Mouse (Mus musculus) natural killer cell, adult 2 months (primary cell): ENCODE measurements around the gene Adamts3.

Source experiments
- DNase-seq, 2 experiments: peaks; one replicate each; pipeline ENCODE4 v3.0.0; 2022; ENCODE audit warnings: low spot score in 2 of 2

Gene Adamts3

DNA sequence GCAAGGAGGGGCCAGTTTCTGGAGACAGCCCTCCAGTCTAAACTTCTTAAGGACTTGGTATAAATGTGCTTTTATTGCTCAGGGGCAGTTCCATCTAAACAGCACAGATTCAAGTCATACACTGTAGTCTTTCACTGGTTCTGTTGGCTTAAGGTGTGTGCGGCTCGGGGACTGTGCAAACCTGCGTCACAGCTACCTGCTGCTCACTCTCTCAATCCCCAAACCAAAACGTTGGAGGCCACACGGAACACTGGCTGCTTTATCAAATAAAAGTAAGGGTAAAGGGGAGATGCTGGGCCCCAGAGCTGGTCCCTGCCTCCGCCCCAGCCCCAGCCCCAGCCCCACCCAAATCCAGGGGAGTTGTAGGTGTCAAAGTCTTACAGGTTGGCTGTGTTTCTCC lies 66.5 kb downstream of the Adamts3 start:
- no peak for DNase-seq

- DNase-seq, result no peak
Measured at GRCm38 (mm10) chr5:89814552-89814951, 68.6 kb downstream of the Adamts3 start.

DNA sequence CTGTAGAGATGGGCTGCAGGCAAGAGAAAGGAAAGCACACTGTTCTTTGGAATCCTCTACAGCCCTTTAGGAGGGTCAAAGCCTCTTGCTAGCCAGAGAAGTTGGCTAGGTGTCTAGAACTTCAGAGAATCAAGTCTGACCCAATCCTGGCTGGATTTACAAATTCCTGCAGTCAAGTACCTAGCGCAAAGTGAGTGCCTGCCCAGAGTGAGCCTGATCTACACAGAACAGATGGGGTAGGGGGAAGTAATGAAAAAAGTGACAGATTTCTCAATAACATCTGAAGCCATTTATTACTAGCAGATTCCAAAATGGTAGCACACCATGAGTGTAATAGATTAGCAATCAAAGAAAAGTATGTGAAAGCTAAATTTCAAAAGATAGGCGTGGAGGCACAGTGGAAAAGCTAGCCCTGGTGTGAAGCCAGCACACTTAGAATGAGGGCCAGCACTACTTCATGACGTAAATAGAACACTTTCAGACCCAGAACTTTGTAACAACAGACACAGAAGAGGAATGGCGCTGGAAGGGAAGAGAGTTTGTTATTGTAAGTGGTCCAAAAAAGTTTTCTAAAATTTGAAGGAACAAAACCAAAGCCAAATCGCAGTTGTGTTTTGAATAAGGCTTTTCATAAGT lies 82.8 kb downstream of the Adamts3 start:
- DNase-seq, result no peak

DNA sequence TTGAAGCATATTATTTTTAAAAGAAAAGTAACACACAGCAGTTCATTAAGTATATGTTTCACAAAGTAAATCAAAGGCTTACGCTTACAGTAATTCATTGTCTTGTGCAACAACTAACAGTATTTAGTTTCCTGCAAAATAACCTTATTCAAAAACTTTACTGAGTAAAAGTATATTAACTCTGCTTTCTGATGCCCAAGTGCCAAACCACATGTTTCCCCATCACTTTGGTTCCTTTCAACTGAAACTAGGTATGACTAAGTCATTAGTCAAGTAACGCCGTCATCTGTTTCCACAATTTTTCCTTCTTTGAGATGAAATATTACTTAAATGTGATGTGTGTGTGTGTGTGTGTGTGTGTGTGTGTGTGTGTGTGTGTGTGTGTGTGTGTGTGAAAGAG lies 89.4 kb downstream of the Adamts3 start:
- no peak for DNase-seq

- DNase-seq, result no peak
Measured at GRCm38 (mm10) chr5:89784635-89785034, 98.5 kb downstream of the Adamts3 start.

- no peak for DNase-seq
Measured at GRCm38 (mm10) chr5:89779823-89780222, 103.3 kb downstream of the Adamts3 start.

DNA sequence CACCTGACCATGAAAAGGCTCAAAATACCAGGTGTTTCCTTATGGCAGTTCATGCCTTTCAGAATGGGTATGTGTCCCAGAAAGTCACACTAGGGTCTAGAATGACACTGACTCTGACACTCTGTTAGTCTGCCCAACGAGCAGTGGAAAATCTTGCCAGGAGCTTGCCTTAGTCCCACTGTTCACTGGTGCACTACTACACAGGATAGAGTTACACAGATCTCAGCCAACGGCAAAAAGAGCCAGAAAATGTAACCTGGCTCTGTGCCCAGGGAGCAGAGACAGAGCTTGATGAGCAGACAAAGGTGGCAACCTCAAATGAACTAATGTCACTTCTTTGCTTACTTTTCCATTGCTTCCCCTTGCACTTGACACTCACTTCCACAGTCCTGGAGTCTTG lies 104.5 kb downstream of the Adamts3 start:
- no peak for DNase-seq

- no peak for DNase-seq
Measured at GRCm38 (mm10) chr5:89777411-89777810, 105.7 kb downstream of the Adamts3 start.

GRCm38 (mm10) chr5:89770655-89771355 lies 112.3 kb downstream of the Adamts3 start:
- DNase-seq, result no peak

DNA sequence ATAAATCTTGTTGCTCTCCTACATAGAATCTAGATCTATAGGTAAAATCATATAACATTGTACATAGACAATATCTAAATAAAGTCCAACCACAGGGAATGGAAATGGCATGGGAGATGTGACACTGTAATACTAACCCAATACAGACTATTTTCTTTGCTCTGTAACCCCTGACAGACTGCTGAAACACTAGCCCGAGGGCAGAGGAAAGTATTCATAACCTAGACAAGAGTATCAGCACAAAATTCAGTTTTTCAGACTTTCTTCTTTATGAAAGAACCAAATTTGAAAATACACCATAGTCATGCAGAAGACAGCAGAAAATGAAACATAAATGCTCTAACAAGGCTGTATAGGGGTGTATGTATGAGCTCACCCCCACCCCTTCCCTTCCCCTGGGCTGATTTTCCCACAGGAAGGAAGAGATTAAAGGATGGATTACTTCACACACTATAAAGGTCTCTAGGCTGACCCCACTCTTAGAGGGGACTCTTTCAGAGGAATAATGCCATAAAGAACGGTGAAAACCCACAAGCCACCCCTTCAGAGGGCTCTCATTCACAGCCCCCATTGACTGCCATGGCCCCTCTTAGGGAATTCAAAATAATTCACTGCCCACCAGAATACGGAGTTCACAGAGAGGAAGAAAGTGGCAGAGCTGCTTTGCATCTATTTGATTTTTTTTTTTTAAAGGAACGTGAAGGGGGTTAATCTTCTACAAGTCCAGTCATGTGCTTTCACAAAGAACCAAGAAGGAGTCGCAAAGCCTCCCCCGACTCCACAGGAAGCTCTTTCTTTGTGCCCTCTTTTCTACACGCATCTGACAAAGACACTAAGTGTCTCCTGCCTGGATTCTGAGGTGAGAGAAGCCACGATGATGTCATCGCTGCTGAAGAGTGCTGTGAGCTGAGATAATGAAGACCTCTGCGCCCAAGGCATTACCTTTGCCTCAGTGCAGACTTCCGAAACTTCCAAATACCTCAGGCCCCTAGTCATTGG lies 119.6 kb downstream of the Adamts3 start:
- DNase-seq, result no peak

- no peak for DNase-seq
Measured at GRCm38 (mm10) chr5:89760368-89760767, 122.8 kb downstream of the Adamts3 start.

DNA sequence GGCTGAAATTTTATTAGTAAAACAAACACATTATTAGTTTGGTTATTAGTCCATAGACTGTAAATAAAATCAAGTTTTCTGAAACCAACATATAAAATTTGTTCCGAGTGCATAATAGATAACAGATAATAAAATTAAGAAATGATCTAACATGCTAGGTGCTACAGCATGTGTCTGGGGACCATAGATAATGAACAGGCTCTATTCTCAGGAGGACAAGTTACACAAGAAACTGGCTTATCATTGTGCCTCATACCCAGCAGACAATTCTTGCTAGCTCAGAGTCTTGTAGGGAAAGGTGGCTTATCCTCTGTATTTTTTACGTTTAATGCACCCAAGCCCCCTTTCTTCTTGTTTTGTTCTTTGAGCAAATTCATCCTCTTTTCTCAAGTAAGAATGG lies 131.3 kb downstream of the Adamts3 start:
- DNase-seq, result no peak

- no peak for DNase-seq
Measured at GRCm38 (mm10) chr5:89748185-89748884, 134.8 kb downstream of the Adamts3 start.

GRCm38 (mm10) chr5:89747149-89747659 lies 135.9 kb downstream of the Adamts3 start:
- DNase-seq, result no peak

DNA sequence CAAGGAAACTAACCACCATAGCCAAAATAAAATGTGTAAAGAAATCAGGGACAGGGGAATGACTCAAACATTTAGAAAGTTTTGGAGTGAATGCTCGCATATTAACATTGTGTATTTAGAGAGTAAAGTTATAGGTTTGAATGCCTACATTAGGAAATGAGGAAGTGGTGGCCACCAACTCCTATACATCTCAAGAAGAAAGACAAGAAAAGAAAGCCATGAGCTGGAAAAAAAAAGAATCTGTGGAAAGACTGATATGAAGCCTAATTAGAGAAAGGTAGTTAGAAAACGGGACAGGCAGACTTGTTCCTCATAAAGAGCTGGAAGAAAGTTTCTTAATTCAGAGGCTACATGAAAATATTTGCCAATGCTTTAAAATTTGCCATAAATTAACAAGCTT lies 138.0 kb downstream of the Adamts3 start:
- no peak for DNase-seq

- no peak for DNase-seq
Measured at GRCm38 (mm10) chr5:89734759-89735158, 148.4 kb downstream of the Adamts3 start.

DNA sequence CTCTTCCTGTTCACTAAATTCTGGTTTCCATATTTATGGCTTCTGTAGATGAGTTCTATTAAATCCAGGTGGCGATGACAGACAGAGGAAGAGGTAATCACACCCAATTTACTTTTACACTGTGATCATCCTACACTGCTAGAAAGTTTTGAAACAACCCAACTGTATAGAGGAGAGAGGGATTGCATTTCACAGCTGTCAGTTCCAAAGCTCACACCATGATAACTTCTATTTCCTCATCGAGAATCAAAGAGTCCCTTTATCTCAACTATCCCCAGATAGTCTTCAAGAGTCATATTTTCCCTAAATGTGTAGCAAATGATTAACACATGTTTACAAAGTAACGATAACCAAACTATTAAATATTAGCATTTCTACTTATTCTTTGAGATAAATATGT lies 152.7 kb downstream of the Adamts3 start:
- no peak for DNase-seq

DNA sequence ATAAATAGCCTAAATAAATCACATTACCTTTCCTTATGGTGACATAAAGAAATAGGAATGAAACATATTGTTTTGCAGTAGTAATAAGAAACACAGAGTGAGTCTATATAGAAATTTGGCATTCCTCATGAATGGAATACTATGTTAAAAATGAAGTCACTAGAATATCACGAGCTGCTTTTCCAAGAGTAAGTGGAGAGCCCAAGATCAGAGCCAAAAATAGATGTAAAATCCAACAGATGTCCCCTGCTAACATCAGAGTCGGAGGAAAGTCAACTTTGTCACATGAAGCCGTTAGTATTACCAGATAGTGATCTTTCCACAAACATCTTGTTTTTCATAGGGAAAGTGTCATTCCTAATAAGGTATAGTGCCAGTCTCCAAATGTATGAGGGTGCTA lies 155.0 kb downstream of the Adamts3 start:
- no peak for DNase-seq

GRCm38 (mm10) chr5:89727497-89728057 lies 155.6 kb downstream of the Adamts3 start:
- no peak for DNase-seq

DNA sequence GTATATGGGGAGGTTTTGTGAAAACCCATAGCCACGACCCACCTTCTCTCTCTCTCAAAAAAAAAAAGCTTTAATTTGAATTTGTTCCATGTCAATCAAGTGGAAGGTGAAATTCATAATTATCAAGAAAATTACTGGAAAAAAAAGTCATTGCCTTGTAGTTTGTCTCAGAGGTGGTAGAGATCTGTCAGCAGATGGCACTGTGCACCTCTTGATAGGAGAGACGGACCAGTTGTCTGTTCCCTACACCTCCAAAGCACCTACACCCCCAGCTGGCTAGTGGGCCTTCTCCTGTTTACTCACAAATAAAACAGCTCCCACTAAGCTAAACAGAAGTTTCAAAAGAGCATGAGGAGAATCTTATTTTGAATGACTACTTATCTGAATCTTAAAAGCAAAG lies 168.6 kb downstream of the Adamts3 start:
- DNase-seq, result no peak
